In genomic region chr10:18210726-18211125, GRCm38 (mm10) we compare ENCODE assay signal across 8 mouse cellular contexts. TPM values are rescaled to one million over a fixed set of nuclear protein-coding genes. Genes with fewer than 3 reads are reported as not detected.
DNase-seq lines count a peak whose midpoint lies in the region; ATAC-seq and TF ChIP-seq lines count a peak whose summit lies in the region.

Ect2l (minus strand) TSS chr10:18210890.

- peak; percentile 63 for TF ChIP-seq CTCF in gastrocnemius, adult 2 months (IDR thresholded peaks at IDR 0.05)
- peak; percentile 75; the same call in 1 of the 2 replicates for TF ChIP-seq CTCF in embryonic fibroblast, embryonic 13.5 days (IDR thresholded peaks at IDR 0.05; ENCODE audit: borderline replicate concordance, insufficient read depth, low read length)
- peak; percentile 76 for TF ChIP-seq CTCF in liver, adult 2 months (IDR thresholded peaks at IDR 0.05; ENCODE audit: low read depth, low read length)

- 15% methylated on average over 11 of the region's 11 CpGs for WGBS in hindbrain, embryonic 13.5 days
- WGBS in liver, adult 2 months: 15% methylated on average over 11 of the region's 11 CpGs

- no peaks in the 10 kb centered on the region for H3K79me2 ChIP-seq in liver, adult 2 months (ENCODE audit: control insufficient read depth, insufficient read depth, low read length)

- peak within 1 kb of the TSS; percentile 40 for H3K4me2 ChIP-seq in hindbrain, embryonic 13.5 days

- DNase-seq in gastrocnemius, adult 2 months: peak; percentile 61
- no peak for DNase-seq in gastrocnemius, postnatal 36 days
- peak; percentile 63 for DNase-seq in MN1 (ENCODE audit: low spot score)
- DNase-seq in liver, adult 2 months (ENCODE audit: extremely low read depth, low read depth, low spot score): no peak
- DNase-seq in neural tube, embryonic 10.5 days (ENCODE audit: extremely low spot score, low spot score): peak; percentile 51
- no peak for DNase-seq in right cerebral cortex, postnatal 10 days (ENCODE audit: low spot score in 2 of 2)

- no peaks in the 10 kb centered on the region for H3K4me1 ChIP-seq in embryonic fibroblast, embryonic 13.5 days (ENCODE audit: control insufficient read depth, insufficient read depth, low read length)
- peaks cover 3% of the 10 kb centered on the region; the same call in 1 of the 2 replicates for H3K4me1 ChIP-seq in hindbrain, embryonic 13.5 days (replicated peaks)
- H3K4me1 ChIP-seq in liver, adult 2 months (ENCODE audit: control insufficient read depth, insufficient read depth, low read length): no peaks in the 10 kb centered on the region

- H3K9me3 ChIP-seq in hindbrain, embryonic 13.5 days: no peaks in the 10 kb centered on the region

- H3K9ac ChIP-seq in hindbrain, embryonic 13.5 days: no peak within 1 kb of the TSS
- H3K9ac ChIP-seq in liver, adult 2 months (ENCODE audit: low read depth, low read length): no peak within 1 kb of the TSS

- no peak within 1 kb of the TSS for H3K4me3 ChIP-seq in gastrocnemius, adult 2 months
- H3K4me3 ChIP-seq in embryonic fibroblast, embryonic 13.5 days (ENCODE audit: insufficient read depth, low read length): no peak within 1 kb of the TSS
- no peak within 1 kb of the TSS for H3K4me3 ChIP-seq in hindbrain, embryonic 13.5 days
- H3K4me3 ChIP-seq in liver, adult 2 months (ENCODE audit: insufficient read depth, low read depth, low read length): no peak within 1 kb of the TSS

- intact Hi-C loops in gastrocnemius, adult 2 months (cut with DNase I): no loop called here
- intact Hi-C loops in gastrocnemius, postnatal 36 days (cut with DNase I): no loop called here

- peaks cover 4% of the 10 kb centered on the region for H3K36me3 ChIP-seq in hindbrain, embryonic 13.5 days
- peaks cover 7% of the 10 kb centered on the region for H3K36me3 ChIP-seq in liver, adult 2 months (ENCODE audit: control insufficient read depth, insufficient read depth, low read length)

- no peak for ATAC-seq in hindbrain, embryonic 13.5 days (ENCODE audit: low FRiP score)

- H3K27me3 ChIP-seq in hindbrain, embryonic 13.5 days: no peaks in the 10 kb centered on the region
- no peaks in the 10 kb centered on the region for H3K27me3 ChIP-seq in liver, adult 2 months (ENCODE audit: control insufficient read depth, insufficient read depth, low read length)

- peak within 1 kb of the TSS; percentile 51 for H3K27ac ChIP-seq in gastrocnemius, adult 2 months
- no peak within 1 kb of the TSS for H3K27ac ChIP-seq in embryonic fibroblast, embryonic 13.5 days (ENCODE audit: insufficient read depth, low read length)
- H3K27ac ChIP-seq in hindbrain, embryonic 13.5 days: no peak within 1 kb of the TSS
- no peak within 1 kb of the TSS for H3K27ac ChIP-seq in liver, adult 2 months (replicated peaks; ENCODE audit: insufficient read depth, low read depth, low read length)

- TF ChIP-seq POLR2A in embryonic fibroblast, embryonic 13.5 days (IDR thresholded peaks at IDR 0.05; ENCODE audit: low read depth, low read length): no peak
- TF ChIP-seq POLR2A in liver, adult 2 months (IDR thresholded peaks at IDR 0.05; ENCODE audit: extremely low read depth, insufficient read depth, low read length): no peak

RNA-seq across cellular contexts. Expression of gene Ect2l, which starts in this region (rescaled TPM):
- total RNA-seq in gastrocnemius, adult 2 months (2021): not detected
- total RNA-seq in gastrocnemius, postnatal 36 days (2021): under 1 TPM; 0.32 to 0.46 TPM
- polyA plus RNA-seq in embryonic fibroblast, embryonic 13.5 days (2011; ENCODE audit: insufficient read length, low read depth, missing spikeins): not detected in 2 replicates
- 0.27 and 0.62 TPM in 2 replicates for polyA plus RNA-seq in hindbrain, embryonic 13.5 days (2015; fragmentation: Nextera tagmentation; extraction: Ambion mirVana)
- total RNA-seq in liver, adult 2 months (2014; rRNA removed): not detected in 2 replicates
- polyA plus RNA-seq in liver, adult 2 months (2012; rRNA removed): not detected in 2 replicates

Comparison
In these comparisons a context has a peak if more than half of its experiments do, and no peak if none do; other contexts are left out.
1. Peak in DNase-seq and H3K27ac ChIP-seq in gastrocnemius, adult 2 months; RNA of the gene not detected or under 1 TPM.
2. DNase-seq: peak in MN1 (single experiment) and neural tube, embryonic 10.5 days (single experiment); none in gastrocnemius, postnatal 36 days (0 of 2), liver, adult 2 months (single experiment) and right cerebral cortex, postnatal 10 days (0 of 2).
3. Peak in every context shown above with its lines, with median percentiles within 50 percentile points of each other: CTCF ChIP-seq.